Mouse (Mus musculus): ENCODE measurements around the gene Mrpl33.

Mrpl33 gene

DNA sequence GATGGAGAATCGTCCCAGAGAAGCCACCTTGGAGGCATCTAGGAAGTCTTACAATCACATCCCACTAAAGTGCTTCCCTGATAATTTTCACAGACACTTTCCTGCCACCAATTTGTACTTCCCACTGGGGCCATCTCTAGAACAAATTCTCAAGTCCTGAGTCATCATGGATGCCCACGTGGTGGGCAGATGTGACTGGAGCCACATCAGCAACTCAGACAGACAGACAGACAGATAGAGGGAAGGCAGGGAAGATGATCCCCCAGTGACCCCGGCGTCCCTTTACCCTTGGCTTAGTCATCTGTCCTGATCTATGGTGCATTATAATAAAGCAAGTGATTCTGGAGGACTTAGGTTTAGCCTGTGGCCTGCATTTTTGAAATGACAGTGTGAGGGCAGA lies 47.5 kb downstream of the Mrpl33 start:
- no peak for DNase-seq

DNA sequence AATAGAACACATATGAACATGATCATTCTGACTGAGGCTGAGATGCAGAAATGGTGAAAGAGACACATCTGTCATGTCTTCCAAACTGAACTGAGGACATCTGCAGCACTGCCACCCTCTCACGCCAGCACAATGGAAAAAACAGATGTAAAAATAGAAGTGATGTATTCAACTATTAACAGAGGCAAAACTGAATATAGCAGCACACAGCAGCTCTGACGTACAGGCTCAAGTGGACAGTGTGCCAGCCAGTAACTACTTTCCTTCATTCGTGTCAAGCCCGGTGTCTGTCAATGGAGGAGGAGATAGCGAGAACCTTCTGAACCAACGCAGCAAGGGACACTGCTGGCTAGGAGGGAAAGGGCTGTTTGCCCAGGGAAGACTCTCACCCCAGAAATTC lies 48.1 kb downstream of the Mrpl33 start:
- no peak for DNase-seq

GRCm38 (mm10) chr5:31645798-31646197 lies 49.1 kb downstream of the Mrpl33 start:
- no peak for DNase-seq

DNA sequence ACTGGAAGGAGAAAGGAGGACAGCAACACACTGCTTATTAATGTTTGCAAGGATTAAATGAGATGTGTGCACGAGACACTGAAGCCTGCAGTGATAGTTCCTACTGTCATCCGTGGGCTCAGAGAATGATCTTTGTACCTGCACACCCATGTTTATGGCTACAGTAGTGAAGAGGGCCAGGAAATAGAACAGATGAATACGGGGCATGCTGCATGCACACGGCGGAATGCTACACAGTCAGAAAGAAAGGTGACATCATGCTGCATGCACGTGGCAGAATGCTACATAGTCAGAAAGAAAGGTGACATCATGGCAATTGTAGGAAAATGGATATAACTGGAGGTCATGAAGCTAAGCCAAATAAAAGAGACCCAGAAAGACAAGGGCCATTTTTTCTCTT lies 49.8 kb downstream of the Mrpl33 start:
- DNase-seq, result no peak

DNA sequence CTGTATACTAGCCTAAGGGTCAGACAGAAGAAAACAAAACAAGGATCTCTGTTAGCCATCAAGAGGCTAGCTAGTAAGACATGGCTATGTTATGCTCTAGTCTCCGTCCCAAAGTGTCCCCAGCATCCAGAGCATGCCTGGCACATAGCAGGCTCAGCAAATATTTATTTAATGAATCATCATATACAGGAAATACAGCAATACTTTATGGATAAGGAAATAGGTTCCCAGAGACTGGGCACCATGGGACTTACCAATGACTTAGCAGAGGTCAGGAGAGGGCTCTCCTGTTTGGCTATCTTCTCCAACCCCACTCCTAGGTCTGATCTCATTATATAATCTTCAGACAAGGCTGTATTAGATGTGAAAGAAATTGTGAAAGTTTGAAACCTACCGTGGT lies 50.6 kb downstream of the Mrpl33 start:
- no peak for DNase-seq

- no peak for DNase-seq
Observed at GRCm38 (mm10) chr5:31650518-31651288, 54.0 kb downstream of the Mrpl33 start.

DNA sequence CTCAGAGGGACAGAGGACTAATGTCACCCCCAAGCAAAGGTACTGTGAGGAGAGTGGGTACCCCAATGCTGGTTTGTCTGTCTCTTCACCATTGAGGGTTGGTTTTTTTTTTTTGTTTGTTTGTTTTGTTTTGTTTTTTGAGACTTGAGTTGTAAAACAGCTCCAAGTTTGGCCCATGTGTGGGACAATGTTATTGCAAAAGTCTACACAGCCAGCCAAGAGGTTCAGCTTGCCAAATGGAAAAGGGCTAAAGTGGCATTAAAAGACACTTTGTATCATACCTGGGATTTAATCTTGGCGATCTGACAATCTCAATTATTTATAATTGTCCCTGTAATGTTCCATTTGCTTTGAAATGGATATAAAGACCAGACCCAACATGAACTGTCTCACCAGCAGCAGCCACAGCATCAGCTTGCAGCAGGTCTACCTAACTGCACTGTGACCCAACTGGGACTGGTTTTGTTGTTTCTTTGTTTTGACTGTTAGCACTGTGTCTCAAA lies 59.0 kb downstream of the Mrpl33 start:
- DNase-seq, result no peak

DNA sequence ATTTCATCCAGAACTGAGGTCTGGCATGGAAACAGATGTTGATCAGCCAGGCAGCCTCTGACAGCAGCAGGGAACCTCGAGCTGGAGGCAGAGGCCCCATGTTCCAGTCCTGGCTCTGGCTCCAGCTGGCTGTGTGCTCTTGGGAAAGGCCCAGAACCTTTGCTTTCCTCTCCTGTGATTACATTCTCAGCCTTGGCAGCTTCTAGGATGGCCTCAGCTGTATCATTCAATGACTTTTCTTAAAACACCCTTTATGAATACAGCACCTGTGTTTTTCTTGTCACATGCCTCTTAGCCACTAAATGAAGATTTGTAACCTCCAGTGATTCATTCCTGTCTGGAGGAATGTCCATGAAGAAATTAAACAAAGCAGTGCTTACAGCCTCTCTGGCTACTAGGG lies 69.4 kb downstream of the Mrpl33 start:
- no peak for DNase-seq

DNA sequence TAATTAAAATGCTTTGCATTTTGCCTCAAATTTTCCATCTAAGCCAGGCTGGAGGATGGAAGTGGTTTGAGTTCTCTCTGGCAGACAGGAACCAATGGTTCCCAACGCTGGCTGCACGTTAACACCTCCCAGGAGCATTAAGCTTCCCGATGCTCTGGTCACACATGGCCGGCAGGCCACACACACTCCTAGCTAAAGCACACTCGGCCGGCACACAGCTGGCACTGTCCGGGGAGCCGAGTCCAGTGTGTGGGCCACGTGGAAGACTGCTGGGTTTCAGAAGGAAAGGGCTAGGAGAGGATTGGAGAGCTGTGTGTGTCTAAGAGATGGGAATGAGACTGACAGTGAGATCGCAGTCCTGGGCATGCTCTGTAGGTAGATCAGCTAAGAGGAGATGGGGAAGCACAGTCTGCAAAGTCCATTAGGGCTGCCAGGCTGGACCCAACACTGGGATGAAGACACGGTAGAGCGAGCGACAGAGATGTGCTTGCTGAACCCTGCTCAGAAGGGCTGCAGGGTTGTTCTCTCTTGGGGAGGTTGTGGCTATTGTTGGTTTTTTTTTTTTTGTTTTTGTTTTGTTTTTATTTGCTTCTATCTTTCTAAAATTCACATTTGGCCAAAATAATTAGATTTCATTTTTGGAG lies 71.7 kb downstream of the Mrpl33 start:
- no peak for DNase-seq

- no peak for DNase-seq
Observed at GRCm38 (mm10) chr5:31669984-31670383, 73.2 kb downstream of the Mrpl33 start.

GRCm38 (mm10) chr5:31671137-31671536 lies 74.4 kb downstream of the Mrpl33 start:
- no peak for DNase-seq

DNA sequence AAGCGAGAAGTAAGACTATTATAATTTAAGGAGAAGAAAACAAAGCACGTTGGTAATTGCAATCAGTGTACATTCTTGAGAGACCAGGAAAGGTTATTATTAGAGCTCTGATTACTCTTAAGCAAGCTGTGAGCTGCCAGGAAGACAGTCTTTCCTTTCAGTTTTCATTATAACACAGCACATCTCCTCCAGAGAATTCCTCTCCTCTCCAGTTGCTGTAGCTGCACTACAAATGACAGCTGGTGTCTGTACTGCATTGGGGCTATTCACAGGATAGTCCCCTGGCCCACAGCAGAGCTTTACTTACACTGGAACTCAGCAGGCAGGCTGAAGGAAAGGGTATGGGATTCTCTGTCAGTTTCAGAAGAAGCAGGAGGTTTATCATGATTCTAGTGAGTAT lies 76.7 kb downstream of the Mrpl33 start:
- no peak for DNase-seq

- no peak for DNase-seq
Observed at GRCm38 (mm10) chr5:31678000-31678399, 81.3 kb downstream of the Mrpl33 start.

- no peak for DNase-seq
Observed at GRCm38 (mm10) chr5:31680183-31680582, 83.4 kb downstream of the Mrpl33 start.

DNA sequence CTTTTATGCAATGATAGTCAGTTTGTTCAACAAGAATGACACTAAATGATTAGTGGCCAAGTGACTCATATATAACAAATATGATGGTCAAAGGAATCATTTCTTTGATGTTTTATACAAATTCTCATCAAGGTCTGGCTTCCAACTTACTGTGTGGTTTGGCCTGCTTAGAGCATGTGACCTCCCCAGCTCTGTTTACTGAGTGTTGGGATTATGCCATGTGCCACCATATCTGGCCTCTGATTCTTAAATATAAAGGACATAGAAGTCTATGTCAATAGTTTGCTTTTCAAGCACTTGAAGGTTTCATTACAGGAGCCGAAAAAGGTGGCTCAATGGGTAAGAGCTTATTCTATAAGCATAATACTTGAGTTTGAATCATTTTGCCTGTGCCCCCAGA lies 85.6 kb downstream of the Mrpl33 start:
- DNase-seq, result no peak

- no peak for DNase-seq
Observed at GRCm38 (mm10) chr5:31686040-31686439, 89.3 kb downstream of the Mrpl33 start.

DNA sequence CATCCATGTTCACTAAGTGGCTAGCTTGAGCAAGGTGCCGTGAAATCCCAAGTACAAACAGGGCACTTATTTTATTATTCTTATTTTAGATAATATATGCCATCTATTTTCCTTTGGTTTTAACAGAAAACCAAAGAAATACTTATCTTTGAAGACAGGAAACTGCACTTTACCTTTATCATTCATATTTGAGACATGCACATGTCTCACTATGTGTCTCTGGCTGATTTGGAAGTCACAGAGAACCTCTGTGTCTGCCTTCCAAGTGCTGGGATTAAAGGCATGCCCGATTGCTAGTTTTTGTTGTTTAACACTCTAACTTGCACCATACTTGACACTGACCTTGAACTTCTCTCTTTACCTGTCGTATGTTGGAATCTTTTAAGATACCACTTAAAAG lies 91.2 kb downstream of the Mrpl33 start:
- no peak for DNase-seq

DNA sequence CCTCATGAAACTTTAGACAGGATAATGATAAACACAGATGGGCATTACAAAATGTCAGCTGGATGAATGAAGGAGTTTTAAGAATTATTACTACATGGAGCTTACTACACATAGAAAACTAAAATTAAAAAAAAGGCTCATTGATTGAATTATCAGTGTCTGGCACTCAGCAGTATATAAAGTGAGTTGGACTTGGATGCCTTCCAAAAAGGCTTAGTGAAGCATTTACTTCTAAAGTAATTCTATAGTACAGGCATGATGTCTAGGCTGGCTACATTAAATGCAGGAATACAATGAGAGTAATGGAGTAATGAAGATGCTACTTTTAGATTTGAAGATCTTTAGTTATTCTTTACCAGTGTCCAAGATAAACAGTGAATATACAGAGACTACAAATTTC lies 96.5 kb downstream of the Mrpl33 start:
- DNase-seq, result no peak

- DNase-seq, result peak in 1 of 2 experiments; percentile 5
Observed at GRCm38 (mm10) chr5:31696971-31697643, 100.4 kb downstream of the Mrpl33 start, which contains the start of gene Rbks. Gene Rbks (minus strand): TSS chr5:31697627.

DNA sequence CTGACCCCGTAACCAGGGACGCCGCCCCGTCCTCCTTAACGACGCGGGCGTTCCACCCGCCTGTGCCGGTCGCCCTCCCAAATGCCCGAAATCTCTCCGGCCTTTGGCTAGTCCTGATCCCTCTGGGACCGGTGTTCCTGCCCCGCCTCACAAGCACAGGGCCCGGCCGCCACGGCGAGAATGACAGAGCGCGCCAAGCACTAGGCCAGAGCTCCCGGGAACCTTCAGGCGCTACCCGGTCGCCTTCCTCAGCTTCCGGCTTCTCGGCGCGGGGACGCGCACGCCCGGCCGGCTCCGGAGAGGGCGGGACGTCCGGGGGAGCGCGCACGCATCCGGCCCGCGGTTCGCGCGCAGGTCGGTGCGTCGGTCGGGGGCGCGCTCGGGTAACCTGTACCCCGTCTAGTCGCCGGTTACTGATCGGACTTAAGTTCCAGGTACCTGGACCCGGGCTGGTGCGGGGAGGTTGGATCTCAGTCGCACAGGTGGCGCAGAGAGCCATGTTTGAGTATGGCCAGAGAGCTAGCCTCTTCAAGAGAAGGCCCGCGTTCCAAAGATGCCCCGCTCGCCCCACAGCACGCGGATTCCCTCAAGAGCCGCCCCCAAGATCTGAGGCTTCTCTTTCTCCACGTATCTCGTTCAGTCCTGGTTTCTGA lies 101.0 kb downstream of the Mrpl33 start, which contains the start of gene Babam2:
TSS of gene Babam2 (plus strand) at position 41 of the 653 bp plus-strand sequence.
- peak; percentile 91 to 93 for DNase-seq

- peak; percentile 76 to 81 for DNase-seq
Observed at GRCm38 (mm10) chr5:31698297-31698726, 101.6 kb downstream of the Mrpl33 start.

DNA sequence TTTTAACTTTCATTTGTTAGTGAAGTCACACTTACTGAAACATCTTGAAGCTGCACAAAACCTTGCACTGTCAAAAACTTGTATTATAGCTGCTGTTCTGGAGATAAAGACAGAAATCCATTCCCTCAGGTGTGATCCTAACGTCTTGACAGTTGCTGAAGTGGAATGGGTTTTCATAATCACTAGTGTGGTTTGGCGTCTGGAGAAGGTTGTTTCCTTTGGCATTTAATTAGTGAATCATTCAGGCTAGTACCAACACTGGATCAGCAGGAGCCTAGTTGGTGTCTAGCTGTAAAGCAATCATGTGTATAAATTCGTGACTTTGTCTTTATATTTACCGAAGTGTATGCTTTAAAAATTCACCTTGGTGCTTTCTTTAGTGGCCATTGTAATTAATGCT lies 102.2 kb downstream of the Mrpl33 start:
- no peak for DNase-seq

GRCm38 (mm10) chr5:31699397-31699796 lies 102.7 kb downstream of the Mrpl33 start:
- no peak for DNase-seq

Measured in cerebellum, postnatal 36 days (tissue).